Mouse (Mus musculus) MEL (cell line): Measurements from ENCODE around the gene Fgf12. TPM values are rescaled to one million over a fixed set of nuclear protein-coding genes. Genes with fewer than 3 reads are reported as not detected.

Experiments
- DNase-seq: peaks from one replicate; pipeline ENCODE4 v3.0.0; 2011; ENCODE audit warnings: low read depth, low spot score
- H3K27ac ChIP-seq: 2 replicates; pipeline ENCODE4 v1.5.1; 2012; ENCODE audit warnings: low read depth, mild to moderate bottlenecking, control low read depth, low read length, moderate library complexity; ENCODE audit not compliant: control insufficient read depth
- H3K27me3 ChIP-seq, 2 experiments: fragments of 150-350 bp in 1 of 2; sonication (generic) in 1 of 2; 2 replicates each; pipeline ENCODE4 v1.6.1; 2012; ENCODE audit warnings: low read length in 2 of 2, mild to moderate bottlenecking in 2 of 2, improper control_type of control experiment in 1 of 2, moderate library complexity in 1 of 2; ENCODE audit not compliant: insufficient read depth in 2 of 2, control insufficient read depth in 1 of 2
- H3K36me3 ChIP-seq, 2 experiments: 2 replicates each; pipeline ENCODE4 v1.6.1; 2012 to 2014; ENCODE audit warnings: low read length in 2 of 2, improper control_type of control experiment in 1 of 2, inconsistent platforms in 1 of 2, mild to moderate bottlenecking in 1 of 2; ENCODE audit not compliant: insufficient read depth in 2 of 2, control insufficient read depth in 1 of 2
- H3K4me1 ChIP-seq, 2 experiments: fragments of 150-350 bp in 1 of 2; sonication (generic) in 1 of 2; 2 replicates each; pipeline ENCODE4 v1.6.1; 2012; ENCODE audit warnings: low read length in 2 of 2, improper control_type of control experiment in 1 of 2, mild to moderate bottlenecking in 1 of 2; ENCODE audit not compliant: insufficient read depth in 2 of 2, control insufficient read depth in 1 of 2
- H3K4me3 ChIP-seq, 2 experiments: fragments of 150-350 bp in 1 of 2; sonication (generic) in 1 of 2; 2 replicates each; pipeline ENCODE4 v1.5.1; 2012; ENCODE audit warnings: low read depth in 2 of 2, low read length in 2 of 2, mild to moderate bottlenecking in 2 of 2, moderate library complexity in 2 of 2, control low read depth in 1 of 2, improper control_type of control experiment in 1 of 2; ENCODE audit not compliant: control insufficient read depth in 1 of 2, insufficient read depth in 1 of 2
- H3K79me2 ChIP-seq: 2 replicates; pipeline ENCODE4 v1.6.1; 2012; ENCODE audit warnings: mild to moderate bottlenecking, low read length, moderate library complexity; ENCODE audit not compliant: control insufficient read depth, poor library complexity, insufficient read depth
- H3K9ac ChIP-seq: 2 replicates; pipeline ENCODE4 v1.6.1; 2012; ENCODE audit warnings: low read depth, mild to moderate bottlenecking, control low read depth, low read length, moderate library complexity; ENCODE audit not compliant: control insufficient read depth, poor library complexity, severe bottlenecking
- H3K9me3 ChIP-seq: fragments of 150-350 bp; sonication (generic); replicated peaks from 2 replicates; pipeline ENCODE4 v1.6.1; 2012; ENCODE audit warnings: mild to moderate bottlenecking, low read length, improper control_type of control experiment, moderate library complexity; ENCODE audit not compliant: insufficient read depth
- BHLHE40 ChIP-seq: IDR thresholded peaks from 2 replicates; pipeline ENCODE4 v1.6.1; 2012; ENCODE audit warnings: low read depth, mild to moderate bottlenecking, inconsistent platforms, low read length, improper control_type of control experiment, borderline replicate concordance
- CHD1 ChIP-seq: IDR thresholded peaks from 2 replicates; pipeline ENCODE4 v1.6.1; 2012; ENCODE audit warnings: low read depth, mild to moderate bottlenecking, inconsistent platforms, low read length, improper control_type of control experiment
- CHD2 ChIP-seq: IDR thresholded peaks from 2 replicates; pipeline ENCODE4 v1.6.1; 2011; ENCODE audit warnings: low read length, improper control_type of control experiment
- CTCF ChIP-seq, 3 experiments: IDR thresholded peaks in 2 of 3; conservative IDR thresholded peaks in 1 of 3; 2 replicates each; pipeline ENCODE4 v1.5.1; 2011 to 2012; ENCODE audit warnings: low read length in 3 of 3, low read depth in 2 of 3, mild to moderate bottlenecking in 2 of 3, improper control_type of control experiment in 1 of 3, inconsistent platforms in 1 of 3, mixed read lengths in 1 of 3, moderate library complexity in 1 of 3; ENCODE audit not compliant: control insufficient read depth in 1 of 3, insufficient read depth in 1 of 3, poor library complexity in 1 of 3, severe bottlenecking in 1 of 3
- HCFC1 ChIP-seq: IDR thresholded peaks from 2 replicates; pipeline ENCODE4 v1.6.1; 2012; ENCODE audit warnings: low read depth, mild to moderate bottlenecking, inconsistent platforms, low read length, improper control_type of control experiment, moderate library complexity
- JUND ChIP-seq: IDR thresholded peaks from 2 replicates; pipeline ENCODE4 v1.6.1; 2011; ENCODE audit warnings: low read depth, mild to moderate bottlenecking, improper control_type of control experiment, low read length
- KAT2A ChIP-seq: conservative IDR thresholded peaks from 2 replicates; pipeline ENCODE4 v1.6.1; 2012; ENCODE audit warnings: low read depth, low read length, improper control_type of control experiment, inconsistent platforms
- MAFK ChIP-seq: IDR thresholded peaks from 2 replicates; pipeline ENCODE4 v1.6.1; 2011; ENCODE audit warnings: low read depth, mild to moderate bottlenecking, low read length, improper control_type of control experiment, borderline replicate concordance
- MAZ ChIP-seq: IDR thresholded peaks from 2 replicates; pipeline ENCODE4 v1.6.1; 2012; ENCODE audit warnings: low read depth, mild to moderate bottlenecking, inconsistent platforms, low read length, improper control_type of control experiment
- NELFE ChIP-seq: IDR thresholded peaks from 2 replicates; pipeline ENCODE4 v1.6.1; 2011; ENCODE audit warnings: low read depth, low read length, improper control_type of control experiment
- POLR2AphosphoS5 ChIP-seq: IDR thresholded peaks from 2 replicates; pipeline ENCODE4 v1.6.1; 2012; ENCODE audit warnings: low read depth, borderline replicate concordance, mild to moderate bottlenecking, inconsistent platforms, low read length, moderate library complexity, mixed read lengths
- RAD21 ChIP-seq: IDR thresholded peaks from 2 replicates; pipeline ENCODE4 v1.6.1; 2011; ENCODE audit warnings: mild to moderate bottlenecking, low read depth, low read length, improper control_type of control experiment
- SMC3 ChIP-seq: IDR thresholded peaks from 2 replicates; pipeline ENCODE4 v1.6.1; 2011; ENCODE audit warnings: low read depth, low read length, improper control_type of control experiment
- TAL1 ChIP-seq: IDR thresholded peaks from 2 replicates; pipeline ENCODE4 v1.6.1; 2012; ENCODE audit warnings: mild to moderate bottlenecking, inconsistent platforms, low read length, moderate library complexity, mixed read lengths
- TCF12 ChIP-seq: IDR thresholded peaks from 2 replicates; pipeline ENCODE4 v1.6.1; 2014; ENCODE audit warnings: low read depth, mild to moderate bottlenecking, inconsistent platforms, low read length, improper control_type of control experiment, moderate library complexity
- USF2 ChIP-seq, 2 experiments: IDR thresholded peaks; 2 replicates each; pipeline ENCODE4 v1.6.1; 2011 to 2012; ENCODE audit warnings: improper control_type of control experiment in 2 of 2, low read length in 2 of 2, borderline replicate concordance in 1 of 2, inconsistent platforms in 1 of 2, low read depth in 1 of 2, mild to moderate bottlenecking in 1 of 2; ENCODE audit not compliant: insufficient read depth in 1 of 2
- ZC3H11A ChIP-seq: IDR thresholded peaks from 2 replicates; pipeline ENCODE4 v1.6.1; 2012; ENCODE audit warnings: low read depth, mild to moderate bottlenecking, inconsistent platforms, low read length, improper control_type of control experiment
- polyA plus RNA-seq, 2 experiments: library from polyadenylated mRNA; stranded (reverse) in 1 of 2; unstranded in 1 of 2; fragments of >175 nt in 1 of 2; fragments of >200 nt in 1 of 2; gene quantifications; 2 replicates each; pipeline versions ENCODE4 v1.2.1 to v1.2.4; 2012; ENCODE audit warnings: low replicate concordance in 2 of 2, low read depth in 1 of 2; ENCODE audit not compliant: insufficient read length in 2 of 2, insufficient read depth in 1 of 2, missing spikeins in 1 of 2
- total RNA-seq: library from RNA; depleted of rRNA; stranded (reverse); fragments of 300-350 nt; gene quantifications from 2 replicates; pipeline ENCODE4 v1.2.3, GENCODE M21; 2012; rRNA removed

Gene Fgf12
- total RNA-seq (not detected in 2 replicates), polyA plus RNA-seq (not detected)

DNA sequence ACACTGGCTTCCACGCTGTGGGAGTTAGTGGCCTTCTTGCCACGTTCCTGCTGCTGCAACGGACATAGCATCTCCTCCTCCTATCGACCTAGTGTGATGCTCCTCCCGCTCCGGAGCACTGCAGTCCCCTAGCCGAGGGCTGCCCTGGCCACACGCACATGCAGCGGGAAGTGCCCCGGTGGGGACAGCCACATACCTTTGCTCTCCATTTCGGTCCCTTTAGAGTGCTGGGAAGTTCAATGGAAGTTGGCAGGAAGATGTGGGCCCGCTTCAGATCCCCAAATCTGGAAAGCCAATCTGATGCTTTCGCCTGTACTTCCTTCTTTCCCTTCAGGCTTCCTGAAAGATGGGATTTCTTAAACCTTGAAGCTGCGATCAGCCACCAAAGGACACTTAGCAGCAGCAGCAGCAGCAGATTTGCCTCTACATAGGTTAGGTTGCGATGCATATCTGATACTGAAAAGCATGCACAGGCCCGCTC lies at the start of gene Fgf12:
Gene Fgf12 (minus strand): TSS at position 431 of the 481 bp plus-strand sequence.
- Histone ChIP-seq H3K27ac (no peak within 1 kb of the TSS), H3K36me3 (no peaks in the 10 kb centered on the region), H3K4me3 (no peak within 1 kb of the TSS), H3K79me2 (no peaks in the 10 kb centered on the region), H3K9me3 (no peaks in the 10 kb centered on the region), H3K27me3 (no peaks in the 10 kb centered on the region), H3K4me1 (no peaks in the 10 kb centered on the region), H3K9ac (no peak within 1 kb of the TSS)
- TF ChIP-seq POLR2AphosphoS5 = no peak
- TF ChIP-seq MAFK = no peak
- no peak for TF ChIP-seq KAT2A
- no peak for TF ChIP-seq CHD2
- TF ChIP-seq CHD1 = no peak
- no peak for TF ChIP-seq ZC3H11A
- TF ChIP-seq TCF12 = no peak
- TF ChIP-seq BHLHE40 = no peak
- TF ChIP-seq TAL1 = no peak
- no peak for TF ChIP-seq SMC3
- no peak for TF ChIP-seq JUND
- TF ChIP-seq HCFC1 = no peak
- TF ChIP-seq MAZ = no peak
- TF ChIP-seq NELFE = no peak
- TF ChIP-seq USF2 (IDR thresholded peaks at IDR 0.05; ENCODE audit: borderline replicate concordance in 1 of 2, insufficient read depth in 1 of 2, low read depth in 1 of 2, low read length in 2 of 2) = no peak
- DNase-seq = no peak

DNA sequence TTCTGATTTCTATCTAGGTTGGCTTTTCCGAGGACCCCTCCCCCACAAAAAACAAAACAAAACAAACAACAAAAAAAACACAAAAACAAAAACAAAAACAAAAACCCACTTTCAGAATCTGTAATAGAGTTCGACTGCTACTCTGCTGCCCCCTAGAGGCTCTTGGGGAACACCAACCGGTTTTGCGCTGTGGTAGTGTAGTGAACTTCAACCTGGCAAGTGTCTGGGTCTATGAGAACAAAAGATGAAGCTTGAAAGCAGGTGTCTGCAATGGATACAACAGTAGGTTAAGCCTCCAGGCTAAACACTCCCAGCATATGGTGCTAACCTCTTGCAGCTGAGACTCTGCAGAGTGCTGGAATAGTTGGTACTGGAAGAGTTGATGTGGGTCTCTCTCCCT lies 40.2 kb upstream of the Fgf12 start:
- peak; percentile 6 for TF ChIP-seq RAD21
- TF ChIP-seq CTCF (IDR thresholded peaks at IDR 0.05 in 2 of 3, conservative IDR thresholded peaks at IDR 0.05 in 1 of 3; ENCODE audit: control insufficient read depth in 1 of 3, insufficient read depth in 1 of 3, low read depth in 2 of 3, low read length in 3 of 3, poor library complexity in 1 of 3, severe bottlenecking in 1 of 3) = peak; percentile 32 to 62 (median 42)
- no peak for TF ChIP-seq HCFC1
- peak; percentile 10 for DNase-seq
- H3K9ac ChIP-seq = no peak overlapping the region
- no peak overlapping the region for H3K4me3 ChIP-seq
- no peaks in the 10 kb centered on the region for H3K36me3 ChIP-seq
- no peaks in the 10 kb centered on the region for H3K27me3 ChIP-seq
- no peak overlapping the region for H3K27ac ChIP-seq
- H3K4me1 ChIP-seq = no peaks in the 10 kb centered on the region
- no peaks in the 10 kb centered on the region for H3K9me3 ChIP-seq
- no peaks in the 10 kb centered on the region for H3K79me2 ChIP-seq
